Mouse (Mus musculus): ENCODE measurements around the gene Ssr2. TPM values are rescaled to one million over a fixed set of nuclear protein-coding genes. Genes with fewer than 3 reads are reported as not detected.

The Ssr2 gene
- polyA plus RNA-seq, 1 experiment, result 84.8 TPM

- Histone ChIP-seq H3K4me1 (ENCODE audit: control insufficient read depth, insufficient read depth, low read length) (no peaks in the 10 kb centered on the region; the same call in 1 of the 2 replicates), H3K27ac (ENCODE audit: control insufficient read depth, insufficient read depth, low read depth, low read length, poor library complexity) (peak overlapping the region; percentile 56; the same call in 1 of the 2 replicates), H3K4me3 (replicated peaks; ENCODE audit: control insufficient read depth, low read depth, low read length) (peak overlapping the region; percentile 89)
- TF ChIP-seq CTCF (IDR thresholded peaks at IDR 0.05; ENCODE audit: control insufficient read depth, insufficient read depth, low read length), result no peak
- no peak; the same call in 1 of the 2 replicates for TF ChIP-seq POLR2A (IDR thresholded peaks at IDR 0.05; ENCODE audit: borderline replicate concordance, control insufficient read depth, low read depth, low read length)
- WGBS, result 1% methylated on average over 61 of the region's 63 CpGs
These were observed 44.1 kb upstream of the Ssr2 start for GRCm38 (mm10) chr3:88531348-88532298.

DNA sequence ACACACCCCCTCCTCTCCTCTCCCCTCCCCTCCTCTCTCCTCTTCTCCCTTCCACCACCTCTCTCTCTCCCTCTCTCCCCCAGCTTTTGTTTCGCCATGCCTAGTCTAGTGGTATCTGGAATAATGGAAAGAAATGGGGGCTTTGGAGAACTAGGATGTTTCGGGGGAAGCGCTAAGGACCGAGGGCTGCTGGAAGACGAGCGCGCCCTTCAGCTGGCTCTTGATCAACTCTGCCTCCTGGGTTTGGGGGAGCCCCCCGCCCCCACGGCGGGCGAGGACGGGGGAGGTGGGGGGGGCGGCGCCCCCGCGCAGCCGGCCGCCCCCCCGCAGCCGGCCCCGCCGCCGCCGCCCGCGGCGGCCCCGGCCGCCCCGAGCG, 43.4 kb upstream of the Ssr2 start, which contains the start of gene Mex3a:
Mex3a (plus strand) TSS at position 97 of the 376 bp plus-strand sequence.
- no peak for TF ChIP-seq CTCF (IDR thresholded peaks at IDR 0.05; ENCODE audit: control insufficient read depth, insufficient read depth, low read length)
- no peak for TF ChIP-seq POLR2A (IDR thresholded peaks at IDR 0.05; ENCODE audit: borderline replicate concordance, control insufficient read depth, low read depth, low read length)
- H3K27ac ChIP-seq (ENCODE audit: control insufficient read depth, insufficient read depth, low read depth, low read length, poor library complexity), result peak within 1 kb of the TSS; percentile 56; the same call in 1 of the 2 replicates
- WGBS, result under 1% methylated on average over 29 of the region's 31 CpGs
- H3K4me1 ChIP-seq (ENCODE audit: control insufficient read depth, insufficient read depth, low read length), result peaks cover 1% of the 10 kb centered on the region; the same call in 1 of the 2 replicates
- peak within 1 kb of the TSS; percentile 89 for H3K4me3 ChIP-seq (replicated peaks; ENCODE audit: control insufficient read depth, low read depth, low read length)

DNA sequence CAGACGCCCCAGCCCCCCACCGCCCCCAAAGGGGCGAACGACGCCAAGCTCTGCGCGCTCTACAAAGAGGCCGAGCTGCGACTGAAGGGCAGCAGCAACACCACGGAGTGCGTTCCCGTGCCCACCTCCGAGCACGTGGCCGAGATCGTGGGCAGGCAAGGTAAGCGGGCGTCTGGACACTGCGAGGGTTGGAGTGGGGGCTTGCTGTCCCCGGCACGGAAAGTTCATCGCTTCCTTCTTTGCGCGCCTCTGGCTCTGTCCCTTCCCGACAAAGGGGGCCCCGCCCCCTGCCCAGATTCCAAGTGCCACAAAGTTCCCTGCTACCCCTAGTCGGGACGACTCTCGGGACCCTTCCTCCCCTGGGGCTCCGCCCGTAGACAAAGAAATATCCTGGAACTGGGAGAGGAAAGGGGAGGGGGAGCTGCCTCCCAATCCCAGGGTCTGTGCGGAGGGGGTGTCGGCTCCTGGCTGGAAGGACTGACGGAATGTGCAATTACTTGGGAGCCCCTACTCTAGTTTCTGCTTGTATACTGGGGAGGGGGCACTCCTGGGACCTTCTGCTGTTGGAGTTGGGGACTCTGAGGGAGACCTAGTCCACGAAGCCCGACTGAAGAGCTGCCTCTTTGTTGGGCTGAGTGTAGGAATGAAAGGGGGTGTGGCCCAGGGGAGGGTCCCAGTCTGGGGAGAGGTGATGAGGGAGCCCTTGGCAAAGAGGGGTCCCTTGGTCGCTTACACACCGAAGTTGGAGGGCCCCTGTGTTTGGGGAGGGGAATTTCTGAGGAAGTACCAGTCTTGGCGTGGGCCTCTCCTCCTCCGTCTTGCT, 42.8 kb upstream of the Ssr2 start:
- H3K4me1 ChIP-seq (ENCODE audit: control insufficient read depth, insufficient read depth, low read length), result peaks cover 1% of the 10 kb centered on the region; the same call in 1 of the 2 replicates
- H3K4me3 ChIP-seq (replicated peaks; ENCODE audit: control insufficient read depth, low read depth, low read length), result peak overlapping the region; percentile 57
- no peak overlapping the region for H3K27ac ChIP-seq (ENCODE audit: control insufficient read depth, insufficient read depth, low read depth, low read length, poor library complexity)
- TF ChIP-seq POLR2A (IDR thresholded peaks at IDR 0.05; ENCODE audit: borderline replicate concordance, control insufficient read depth, low read depth, low read length) (no peak), CTCF (IDR thresholded peaks at IDR 0.05; ENCODE audit: control insufficient read depth, insufficient read depth, low read length) (no peak)
- 2% methylated on average over 40 of the region's 40 CpGs for WGBS

DNA sequence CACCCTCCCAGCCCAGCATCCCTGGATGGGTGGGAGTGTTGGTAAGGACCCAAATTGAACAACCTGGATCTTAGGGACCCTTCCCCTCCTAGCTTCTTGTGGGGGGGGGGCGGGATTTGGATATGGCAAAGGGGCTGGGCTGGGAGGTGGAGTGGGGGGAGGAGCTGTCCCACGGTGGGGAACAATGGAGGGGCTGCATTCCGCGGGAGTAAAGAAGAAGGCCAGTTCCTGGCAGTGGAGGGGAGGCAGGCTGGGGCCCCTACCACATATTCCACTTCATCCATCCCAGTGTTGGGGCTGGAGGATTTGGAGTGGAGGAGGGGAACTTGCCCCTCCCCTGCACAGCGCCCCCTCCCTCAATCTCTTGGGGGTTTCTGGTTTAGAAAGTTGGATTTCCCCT, 42.0 kb upstream of the Ssr2 start:
- Histone ChIP-seq H3K4me1 (ENCODE audit: control insufficient read depth, insufficient read depth, low read length) (peaks cover 1% of the 10 kb centered on the region; the same call in 1 of the 2 replicates), H3K27ac (ENCODE audit: control insufficient read depth, insufficient read depth, low read depth, low read length, poor library complexity) (no peak overlapping the region), H3K4me3 (replicated peaks; ENCODE audit: control insufficient read depth, low read depth, low read length) (no peak overlapping the region)
- TF ChIP-seq POLR2A (IDR thresholded peaks at IDR 0.05; ENCODE audit: borderline replicate concordance, control insufficient read depth, low read depth, low read length) (no peak), CTCF (IDR thresholded peaks at IDR 0.05; ENCODE audit: control insufficient read depth, insufficient read depth, low read length) (no peak)
- 32% methylated on average over 5 of the region's 5 CpGs for WGBS

GRCm38 (mm10) chr3:88535005-88535404, 40.7 kb upstream of the Ssr2 start:
- TF ChIP-seq POLR2A (IDR thresholded peaks at IDR 0.05; ENCODE audit: borderline replicate concordance, control insufficient read depth, low read depth, low read length), result no peak
- TF ChIP-seq CTCF (IDR thresholded peaks at IDR 0.05; ENCODE audit: control insufficient read depth, insufficient read depth, low read length), result no peak
- no peak overlapping the region for H3K4me3 ChIP-seq (replicated peaks; ENCODE audit: control insufficient read depth, low read depth, low read length)
- peaks cover 1% of the 10 kb centered on the region; the same call in 1 of the 2 replicates for H3K4me1 ChIP-seq (ENCODE audit: control insufficient read depth, insufficient read depth, low read length)
- H3K27ac ChIP-seq (ENCODE audit: control insufficient read depth, insufficient read depth, low read depth, low read length, poor library complexity), result no peak overlapping the region
- 67% methylated on average over 3 of the region's 3 CpGs for WGBS

- H3K4me3 ChIP-seq (replicated peaks; ENCODE audit: control insufficient read depth, low read depth, low read length), result no peak overlapping the region
- no peak overlapping the region for H3K27ac ChIP-seq (ENCODE audit: control insufficient read depth, insufficient read depth, low read depth, low read length, poor library complexity)
- no peak for TF ChIP-seq POLR2A (IDR thresholded peaks at IDR 0.05; ENCODE audit: borderline replicate concordance, control insufficient read depth, low read depth, low read length)
- no peak for TF ChIP-seq CTCF (IDR thresholded peaks at IDR 0.05; ENCODE audit: control insufficient read depth, insufficient read depth, low read length)
- H3K4me1 ChIP-seq (ENCODE audit: control insufficient read depth, insufficient read depth, low read length), result peaks cover 1% of the 10 kb centered on the region; the same call in 1 of the 2 replicates
- 95% methylated on average over 4 of the region's 4 CpGs for WGBS
These were observed 40.1 kb upstream of the Ssr2 start for GRCm38 (mm10) chr3:88535527-88535926.

- Histone ChIP-seq H3K4me1 (ENCODE audit: control insufficient read depth, insufficient read depth, low read length) (peaks cover 1% of the 10 kb centered on the region; the same call in 1 of the 2 replicates), H3K27ac (ENCODE audit: control insufficient read depth, insufficient read depth, low read depth, low read length, poor library complexity) (no peak overlapping the region; the same call in 1 of the 2 replicates)
- 63% methylated on average over 64 of the region's 64 CpGs for WGBS
These were observed 39.4 kb upstream of the Ssr2 start for GRCm38 (mm10) chr3:88536103-88536930.

More at GRCm38 (mm10) chr3:88536103-88536930, 39.4 kb upstream of the Ssr2 start:
- H3K4me3 ChIP-seq (replicated peaks; ENCODE audit: control insufficient read depth, low read depth, low read length), result peak overlapping the region; percentile 30
- no peak for TF ChIP-seq CTCF (IDR thresholded peaks at IDR 0.05; ENCODE audit: control insufficient read depth, insufficient read depth, low read length)
- TF ChIP-seq POLR2A (IDR thresholded peaks at IDR 0.05; ENCODE audit: borderline replicate concordance, control insufficient read depth, low read depth, low read length), result peak; percentile 14; the same call in 1 of the 2 replicates

Data from bone marrow, adult 2 months (tissue).